Mouse (Mus musculus) midbrain, embryonic 16.5 days (tissue): ENCODE data around the gene Fndc3a. TPM values are rescaled to one million over a fixed set of nuclear protein-coding genes. Genes with fewer than 3 reads are reported as not detected.

Experiments
- ATAC-seq: fragments of 200-750 bp; cut with Nextera tagmentation; 2 replicates; pipeline ENCODE4 v1.8.0; 2017; ENCODE audit warnings: moderate TSS enrichment
- H3K27ac ChIP-seq: fragments of 300-500 bp; sonication (generic); 2 replicates; pipeline ENCODE4 v1.5.1; 2014; ENCODE audit warnings: mild to moderate bottlenecking, low read length, mixed read lengths
- H3K27me3 ChIP-seq: fragments of 300-500 bp; sonication (generic); 2 replicates; pipeline ENCODE4 v1.6.1; 2014; ENCODE audit warnings: low read depth, low read length, mixed read lengths; ENCODE audit not compliant: control insufficient read depth, insufficient read depth
- H3K36me3 ChIP-seq: fragments of 300-500 bp; sonication (generic); 2 replicates; pipeline ENCODE4 v1.6.1; 2014; ENCODE audit warnings: mild to moderate bottlenecking, low read length, moderate library complexity, mixed read lengths; ENCODE audit not compliant: control insufficient read depth, insufficient read depth
- H3K4me1 ChIP-seq: fragments of 300-500 bp; sonication (generic); 2 replicates; pipeline ENCODE4 v1.6.1; 2014; ENCODE audit warnings: mild to moderate bottlenecking, low read length, mixed read lengths; ENCODE audit not compliant: control insufficient read depth, insufficient read depth
- H3K4me2 ChIP-seq: fragments of 300-500 bp; sonication (generic); 2 replicates; pipeline ENCODE4 v1.6.1; 2014; ENCODE audit warnings: mild to moderate bottlenecking, low read length, mixed read lengths
- H3K4me3 ChIP-seq: fragments of 300-500 bp; sonication (generic); 2 replicates; pipeline ENCODE4 v1.5.1; 2014; ENCODE audit warnings: low read depth, mild to moderate bottlenecking, low read length, moderate library complexity, mixed read lengths
- H3K9ac ChIP-seq: fragments of 300-500 bp; sonication (generic); 2 replicates; pipeline ENCODE4 v1.6.1; 2014; ENCODE audit warnings: low read depth, low read length, mixed read lengths
- H3K9me3 ChIP-seq: fragments of 300-500 bp; sonication (generic); replicated peaks from 2 replicates; pipeline ENCODE4 v1.6.1; 2014; ENCODE audit warnings: mild to moderate bottlenecking, low read length, mixed read lengths; ENCODE audit not compliant: control insufficient read depth, poor library complexity, severe bottlenecking
- WGBS: fragments of 180-500 bp; shearing (Covaris S2); extraction: QIAGEN DNeasy Blood & Tissue Kit; methylation state at CpG from one replicate; pipeline ENCODE4 v1.1.7; 2014; 5-methylcytosine and 5-hydroxymethylcytosine counted together
- polyA plus RNA-seq: library from polyadenylated mRNA; unstranded; fragments of >200 nt; fragmentation: Nextera tagmentation; extraction: Ambion mirVana; gene quantifications from 2 replicates; pipeline ENCODE4 v1.2.1, GENCODE M21; 2015

Fndc3a gene
- polyA plus RNA-seq, 1 experiment from 2014 or later, result 47.5 TPM

DNA sequence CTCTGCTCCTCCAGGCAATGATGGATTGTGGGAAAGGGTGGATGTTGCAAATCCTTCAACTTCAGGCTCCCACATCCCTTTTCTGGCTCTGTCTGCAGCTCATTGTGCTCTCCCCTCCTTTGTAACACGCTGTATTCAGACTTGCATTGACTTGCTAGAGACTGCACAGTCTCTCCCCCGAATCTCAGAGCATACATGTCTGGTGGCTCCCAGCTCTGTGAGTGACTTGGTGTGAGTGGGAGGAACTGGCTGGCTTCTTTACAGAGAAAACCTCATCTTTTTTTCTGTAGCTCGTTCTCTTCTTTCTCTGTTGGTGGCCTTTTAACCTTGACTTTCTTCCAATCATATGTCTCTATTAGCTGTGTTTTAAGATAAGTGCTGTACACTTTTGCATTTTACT lies 16.1 kb upstream of the Fndc3a start:
- WGBS, result 59% methylated on average over 3 of the region's 3 CpGs
- H3K4me1 ChIP-seq, result no peaks in the 10 kb centered on the region
- no peak overlapping the region for H3K4me3 ChIP-seq
- H3K9me3 ChIP-seq, result no peaks in the 10 kb centered on the region
- no peak overlapping the region for H3K4me2 ChIP-seq
- no peaks in the 10 kb centered on the region for H3K36me3 ChIP-seq
- H3K27me3 ChIP-seq, result no peaks in the 10 kb centered on the region
- no peak for ATAC-seq
- no peak overlapping the region for H3K27ac ChIP-seq
- no peak overlapping the region for H3K9ac ChIP-seq

DNA sequence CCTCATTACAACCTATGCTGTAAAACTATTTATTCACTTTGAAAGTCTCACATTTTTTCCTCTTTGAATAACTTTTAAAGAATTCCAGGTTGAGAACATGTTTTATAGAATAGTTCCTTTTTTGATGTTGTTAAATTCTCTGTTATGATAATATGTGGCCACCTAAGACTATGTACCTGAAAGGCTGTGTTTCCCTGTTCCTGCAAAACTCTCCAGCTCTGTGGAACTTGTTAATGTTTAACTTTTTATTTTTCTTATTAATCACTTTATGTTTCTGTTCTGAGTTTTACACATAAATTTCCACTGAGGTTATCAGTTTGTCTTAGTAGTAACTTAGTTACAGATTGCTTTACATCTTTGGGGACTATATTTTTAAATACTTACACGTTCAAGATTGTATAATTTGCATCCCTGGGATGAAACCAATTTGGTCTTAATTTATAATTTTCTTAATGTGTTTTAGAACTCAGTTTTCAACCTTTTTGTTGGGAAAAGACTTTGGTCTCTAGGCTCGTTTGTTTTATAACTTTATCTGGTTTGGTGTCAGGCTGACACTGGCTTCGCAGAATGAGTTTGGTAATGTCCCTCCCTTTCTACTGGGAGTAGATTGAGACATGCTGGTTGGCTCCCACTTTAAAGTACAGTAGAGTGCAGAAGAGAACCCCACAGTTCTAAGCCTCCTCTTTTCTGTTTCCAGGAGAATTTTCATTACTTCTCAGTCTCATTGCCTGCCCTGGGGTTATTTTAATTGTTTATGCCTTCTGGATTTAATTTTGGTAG lies 12.7 kb upstream of the Fndc3a start:
- WGBS, result 76% methylated on average over 3 of the region's 3 CpGs
- no peak overlapping the region for H3K4me2 ChIP-seq
- H3K4me1 ChIP-seq, result no peaks in the 10 kb centered on the region
- H3K9ac ChIP-seq, result no peak overlapping the region
- ATAC-seq, result no peak
- no peaks in the 10 kb centered on the region for H3K9me3 ChIP-seq
- no peak overlapping the region for H3K27ac ChIP-seq
- H3K27me3 ChIP-seq, result no peaks in the 10 kb centered on the region
- no peak overlapping the region for H3K4me3 ChIP-seq
- H3K36me3 ChIP-seq, result no peaks in the 10 kb centered on the region

DNA sequence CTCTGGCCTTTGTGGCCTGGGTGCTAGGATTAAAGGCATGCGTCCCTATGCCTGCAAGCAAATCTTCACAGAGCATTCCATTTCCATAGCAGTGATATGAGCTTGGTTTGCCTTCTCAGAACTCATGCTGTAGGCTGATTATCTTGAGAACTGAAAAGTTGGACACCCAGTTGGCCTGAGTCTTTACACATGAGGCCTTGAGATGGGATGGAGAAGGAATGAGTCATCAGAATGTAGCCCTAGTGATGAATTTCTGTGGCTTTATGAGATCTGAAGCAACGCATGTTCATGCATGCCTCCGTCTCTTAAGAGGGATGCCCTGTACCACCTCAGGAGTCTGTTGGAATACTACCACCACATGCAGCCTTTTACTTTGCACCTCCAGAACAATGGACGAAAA lies 6.4 kb upstream of the Fndc3a start:
- no peak overlapping the region for H3K27ac ChIP-seq
- no peaks in the 10 kb centered on the region for H3K9me3 ChIP-seq
- H3K9ac ChIP-seq, result no peak overlapping the region
- H3K36me3 ChIP-seq, result no peaks in the 10 kb centered on the region
- no peak overlapping the region for H3K4me3 ChIP-seq
- no peak for ATAC-seq
- no peaks in the 10 kb centered on the region for H3K4me1 ChIP-seq
- no peak overlapping the region for H3K4me2 ChIP-seq
- peaks cover 5% of the 10 kb centered on the region for H3K27me3 ChIP-seq
- WGBS, result 84% methylated on average over 4 of the region's 4 CpGs

DNA sequence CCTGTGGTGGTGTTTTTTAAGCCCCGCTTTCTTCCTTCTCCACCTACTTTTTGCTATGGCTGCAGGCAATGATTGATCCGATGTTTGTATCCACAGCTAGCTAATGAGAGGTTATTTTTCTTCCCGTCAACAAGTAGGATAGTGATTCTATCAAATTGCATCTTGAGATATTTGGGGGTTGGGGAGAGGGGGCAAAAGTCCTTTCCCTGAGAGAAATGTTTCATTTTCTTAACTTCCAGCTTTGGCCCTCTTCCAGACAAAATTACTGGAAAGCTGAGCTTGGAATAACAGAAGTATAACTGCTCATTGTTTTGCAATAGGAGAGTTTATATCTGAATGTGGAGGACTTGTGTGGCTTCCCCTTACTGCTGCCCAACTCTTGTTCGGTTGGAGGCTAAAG lies 1.3 kb upstream of the Fndc3a start:
- Histone ChIP-seq H3K4me2 (peak overlapping the region; percentile 75), H3K9ac (no peak overlapping the region), H3K27ac (no peak overlapping the region), H3K9me3 (no peaks in the 10 kb centered on the region), H3K27me3 (peaks cover 5% of the 10 kb centered on the region), H3K4me3 (peak overlapping the region; percentile 95; the same call in 1 of the 2 replicates), H3K4me1 (peaks cover 9% of the 10 kb centered on the region), H3K36me3 (no peaks in the 10 kb centered on the region)
- no peak for ATAC-seq
- WGBS, result 45% methylated on average over 4 of the region's 4 CpGs

DNA sequence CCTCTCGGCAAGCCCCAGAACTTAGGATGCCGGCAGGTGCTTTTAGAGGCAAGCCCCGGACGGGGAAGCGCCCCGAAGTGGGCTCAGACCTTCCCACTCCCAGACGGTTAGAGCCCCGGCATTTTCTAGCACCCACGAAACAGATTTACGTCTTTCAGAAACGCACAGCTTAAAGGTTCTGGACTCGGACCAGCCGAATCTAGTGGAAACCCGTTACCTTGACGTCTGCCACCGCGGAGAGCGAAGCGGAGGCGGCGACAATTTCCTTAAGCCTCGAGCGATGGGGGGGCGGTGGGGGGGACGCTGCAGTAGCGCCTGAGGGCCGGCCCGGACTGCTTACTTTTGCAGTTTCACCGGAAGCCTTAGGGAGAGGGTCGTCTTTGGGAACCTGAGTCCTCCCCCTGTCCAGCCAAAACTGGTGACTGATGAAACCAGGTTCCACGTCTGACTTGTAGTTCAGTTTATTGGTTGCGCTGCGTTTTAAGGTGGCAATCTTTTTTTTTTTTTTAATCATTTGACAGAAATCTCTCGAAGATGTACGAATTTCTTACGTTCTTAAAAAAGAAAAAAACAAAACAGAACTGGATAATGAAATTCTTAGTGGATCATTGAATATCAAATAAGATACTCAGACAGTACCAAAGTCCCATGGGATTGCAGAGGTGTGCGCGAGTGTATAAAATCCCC lies 681 bp upstream of the Fndc3a start:
- WGBS, result 1% methylated on average over 38 of the region's 38 CpGs

DNA sequence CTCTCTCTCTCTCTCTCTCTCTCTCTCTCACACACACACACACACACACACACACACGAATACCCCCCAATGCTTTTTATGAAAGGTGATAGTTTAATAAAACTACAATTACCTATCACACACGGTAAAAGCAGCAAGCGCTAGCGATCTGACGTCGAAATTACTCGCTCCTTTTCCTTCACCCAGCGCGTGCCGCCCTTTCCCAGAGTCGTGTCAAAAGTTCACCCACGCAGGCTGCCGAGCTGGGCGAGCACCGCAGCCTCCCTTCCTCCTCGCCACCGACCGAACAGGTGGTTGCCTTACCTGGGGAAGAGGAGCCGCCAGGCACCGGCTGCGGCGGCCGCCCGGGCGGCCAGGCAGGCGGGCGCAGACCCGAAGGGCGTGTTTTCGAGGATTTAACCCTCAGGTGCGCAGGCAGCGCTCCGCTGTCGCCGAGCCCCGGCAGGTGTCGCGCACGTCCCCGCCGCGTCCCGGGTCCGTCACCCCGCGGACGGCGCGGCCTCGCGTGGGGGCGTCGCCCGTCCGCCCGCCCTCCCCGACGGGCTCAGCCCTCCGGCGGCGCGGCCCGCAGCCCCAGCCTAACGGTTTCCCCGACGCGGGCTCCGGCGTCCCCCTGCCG lies 603 bp downstream of the Fndc3a start:
- peak; percentile 80 for ATAC-seq
- Histone ChIP-seq H3K4me2 (peak overlapping the region; percentile 66), H3K4me1 (peaks cover 9% of the 10 kb centered on the region), H3K27me3 (peaks cover 5% of the 10 kb centered on the region), H3K9ac (peak overlapping the region; percentile 93), H3K4me3 (peak overlapping the region; percentile 95), H3K27ac (peak overlapping the region; percentile 95), H3K9me3 (no peaks in the 10 kb centered on the region), H3K36me3 (no peaks in the 10 kb centered on the region)
- WGBS, result under 1% methylated on average over 65 of the region's 70 CpGs

More for the DNA sequence above, 681 bp upstream of the Fndc3a start:
- Histone ChIP-seq H3K4me1 (peaks cover 9% of the 10 kb centered on the region), H3K4me3 (peak overlapping the region; percentile 95), H3K36me3 (no peaks in the 10 kb centered on the region), H3K27me3 (peaks cover 5% of the 10 kb centered on the region), H3K9me3 (no peaks in the 10 kb centered on the region), H3K27ac (peak overlapping the region; percentile 95), H3K4me2 (peak overlapping the region; percentile 75), H3K9ac (peak overlapping the region; percentile 93)
- ATAC-seq, result peak; percentile 57; the same call in 1 of the 2 replicates

DNA sequence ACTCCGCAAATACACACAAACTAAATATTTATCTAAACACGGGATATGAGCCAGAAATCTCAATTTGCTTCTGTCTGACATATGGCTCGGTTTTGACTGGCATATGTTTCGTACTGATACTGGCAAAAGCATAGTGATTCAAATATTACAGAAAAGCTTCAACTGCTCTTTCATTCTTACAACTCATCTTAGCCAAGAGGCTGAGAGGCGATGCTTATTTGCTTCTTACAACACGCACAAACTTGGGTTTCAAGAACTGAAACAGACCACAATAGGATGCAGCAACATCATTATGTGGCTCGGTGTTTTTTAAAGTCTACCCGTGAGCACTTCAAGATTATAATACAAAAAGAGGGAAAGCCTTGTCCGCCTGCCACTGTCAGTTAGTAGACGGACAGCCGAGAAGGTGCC lies 1.2 kb downstream of the Fndc3a start:
- Histone ChIP-seq H3K9ac (peak overlapping the region; percentile 93; the same call in 1 of the 2 replicates), H3K27ac (no peak overlapping the region; the same call in 1 of the 2 replicates), H3K4me2 (peak overlapping the region; percentile 66), H3K9me3 (no peaks in the 10 kb centered on the region), H3K4me3 (peak overlapping the region; percentile 95), H3K36me3 (no peaks in the 10 kb centered on the region), H3K4me1 (peaks cover 9% of the 10 kb centered on the region), H3K27me3 (peaks cover 5% of the 10 kb centered on the region)
- ATAC-seq, result no peak
- WGBS, result 23% methylated on average over 11 of the region's 11 CpGs

DNA sequence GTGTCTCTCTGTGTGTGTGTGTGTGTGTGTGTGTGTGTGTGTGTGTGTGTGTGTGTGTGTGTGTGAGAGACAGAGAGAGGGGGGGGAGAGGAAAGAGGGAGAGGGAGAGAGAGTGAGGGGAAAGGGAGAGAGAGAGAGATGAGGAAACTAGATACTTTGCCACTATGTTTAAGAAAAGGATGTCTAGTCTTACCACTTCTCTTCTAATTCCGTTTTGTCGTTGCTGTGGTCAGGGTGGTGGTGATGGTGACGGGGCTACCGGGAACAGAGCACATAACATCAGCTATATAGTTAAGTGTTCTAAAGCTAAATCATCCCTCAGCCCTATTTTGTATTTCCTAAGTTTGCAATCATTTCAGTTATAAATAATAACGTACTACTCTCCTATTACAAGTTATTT lies 9.7 kb downstream of the Fndc3a start:
- H3K9ac ChIP-seq, result no peak overlapping the region
- no peak overlapping the region for H3K4me2 ChIP-seq
- H3K9me3 ChIP-seq, result no peaks in the 10 kb centered on the region
- H3K36me3 ChIP-seq, result no peaks in the 10 kb centered on the region
- no peaks in the 10 kb centered on the region for H3K27me3 ChIP-seq
- H3K4me3 ChIP-seq, result no peak overlapping the region
- 97% methylated on average over 5 of the region's 5 CpGs for WGBS
- no peak overlapping the region for H3K27ac ChIP-seq
- no peak for ATAC-seq
- H3K4me1 ChIP-seq, result no peaks in the 10 kb centered on the region

DNA sequence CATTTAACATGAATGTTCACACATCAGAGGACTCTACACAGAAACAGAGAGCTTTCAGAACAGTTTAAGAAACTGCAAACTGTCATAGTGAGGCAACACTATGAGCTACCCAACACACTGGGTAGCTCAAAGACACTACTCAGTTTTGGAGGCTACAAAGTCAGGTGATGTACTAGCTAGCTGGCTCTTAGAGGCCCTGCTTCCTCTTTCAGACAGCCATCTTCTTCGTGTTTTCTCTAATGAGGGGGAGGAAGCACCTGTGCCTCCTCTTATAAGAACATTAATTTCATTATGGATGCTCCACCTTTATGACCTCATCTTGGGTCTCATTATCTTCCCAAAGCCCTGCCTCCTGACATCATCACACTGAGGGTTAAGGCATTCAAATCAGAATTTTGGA lies 18.4 kb downstream of the Fndc3a start:
- H3K4me2 ChIP-seq, result no peak overlapping the region
- H3K36me3 ChIP-seq, result no peaks in the 10 kb centered on the region
- no peaks in the 10 kb centered on the region for H3K4me1 ChIP-seq
- H3K9ac ChIP-seq, result no peak overlapping the region
- H3K27me3 ChIP-seq, result no peaks in the 10 kb centered on the region
- H3K4me3 ChIP-seq, result no peak overlapping the region
- no peak for ATAC-seq
- 83% methylated on average over 1 of the region's 1 CpGs for WGBS
- no peaks in the 10 kb centered on the region for H3K9me3 ChIP-seq
- H3K27ac ChIP-seq, result no peak overlapping the region
